Mouse (Mus musculus) urinary bladder, postnatal 14 days (tissue): ENCODE data around the gene Tcp10a.
"Not testable (repeated sequence)": the region's sequence is repeated elsewhere in the genome, so short reads cannot be mapped to it uniquely, and the experiment has no call there.

Source experiments
- DNase-seq: peaks from one replicate; pipeline ENCODE4 v3.0.0; 2021; ENCODE audit warnings: low spot score

Tcp10a gene

DNA sequence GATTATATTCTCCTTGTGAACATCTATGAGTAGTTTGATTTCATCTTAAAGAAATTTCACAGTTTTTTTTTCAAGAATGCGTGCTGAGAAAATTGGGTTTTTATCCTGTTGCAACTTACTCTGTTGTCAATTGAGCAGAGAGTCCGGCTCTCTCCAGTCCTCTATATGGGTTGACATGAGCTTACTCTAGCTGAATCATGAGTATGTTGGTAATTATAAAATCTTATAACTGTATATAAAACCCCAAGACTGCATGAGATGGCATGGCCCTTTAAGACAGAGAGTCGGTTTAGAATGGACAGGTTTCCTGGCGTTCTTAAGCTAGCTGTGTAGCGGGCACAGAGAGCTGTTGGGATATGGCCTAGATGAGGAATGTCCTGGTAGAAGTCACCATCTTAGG is at the start of gene Tcp10a:
Gene Tcp10a (plus strand): TSS at position 301 of the 400 bp plus-strand sequence.
- not testable (repeated sequence) for DNase-seq

DNA sequence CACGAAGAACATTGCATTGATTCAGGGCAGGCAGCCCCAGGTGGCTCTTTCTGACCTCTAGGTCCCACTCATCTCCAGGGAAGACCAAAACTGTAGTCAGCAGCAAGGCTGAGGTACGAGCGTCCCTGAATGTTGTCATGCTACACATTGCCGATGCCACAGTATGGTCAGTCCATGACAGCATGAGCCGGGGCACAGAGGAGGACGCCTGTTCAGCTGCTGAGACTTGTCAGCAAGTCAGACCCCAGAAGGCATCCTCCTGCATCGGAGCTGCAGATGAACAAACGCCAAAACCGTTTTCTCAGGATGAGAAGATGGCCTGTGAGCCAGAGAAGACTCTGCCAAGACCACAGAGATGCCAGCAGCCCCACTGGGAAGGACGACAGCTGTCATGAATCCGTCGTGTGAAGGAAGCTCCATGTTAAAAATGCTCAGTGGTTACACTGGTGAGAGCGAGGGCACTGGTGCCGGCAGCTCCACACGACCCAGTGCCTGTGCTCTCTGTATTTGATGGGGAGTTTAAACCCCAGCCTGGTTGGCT is 45.7 kb upstream of the Tcp10a start:
- DNase-seq = no peak

DNA sequence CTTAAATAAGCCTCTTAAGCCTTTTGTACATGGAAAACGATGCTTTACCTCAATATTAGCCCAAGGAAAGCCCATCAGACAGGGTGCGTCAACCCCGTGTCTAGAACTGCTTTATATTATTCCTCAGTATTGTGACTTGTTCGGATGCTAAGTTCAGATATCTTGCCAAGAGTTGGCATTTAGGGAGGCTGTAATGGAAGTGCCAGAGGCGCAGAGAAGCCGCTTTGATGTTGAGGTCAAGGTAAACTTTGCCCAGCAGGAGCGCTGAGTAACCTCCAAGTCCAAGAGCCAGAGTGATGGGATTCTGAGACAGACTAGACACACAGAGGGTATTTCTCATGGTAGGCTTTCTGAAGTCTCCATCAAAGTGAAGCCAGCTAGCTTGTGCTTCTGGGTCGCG is 45.2 kb upstream of the Tcp10a start:
- DNase-seq = no peak

DNA sequence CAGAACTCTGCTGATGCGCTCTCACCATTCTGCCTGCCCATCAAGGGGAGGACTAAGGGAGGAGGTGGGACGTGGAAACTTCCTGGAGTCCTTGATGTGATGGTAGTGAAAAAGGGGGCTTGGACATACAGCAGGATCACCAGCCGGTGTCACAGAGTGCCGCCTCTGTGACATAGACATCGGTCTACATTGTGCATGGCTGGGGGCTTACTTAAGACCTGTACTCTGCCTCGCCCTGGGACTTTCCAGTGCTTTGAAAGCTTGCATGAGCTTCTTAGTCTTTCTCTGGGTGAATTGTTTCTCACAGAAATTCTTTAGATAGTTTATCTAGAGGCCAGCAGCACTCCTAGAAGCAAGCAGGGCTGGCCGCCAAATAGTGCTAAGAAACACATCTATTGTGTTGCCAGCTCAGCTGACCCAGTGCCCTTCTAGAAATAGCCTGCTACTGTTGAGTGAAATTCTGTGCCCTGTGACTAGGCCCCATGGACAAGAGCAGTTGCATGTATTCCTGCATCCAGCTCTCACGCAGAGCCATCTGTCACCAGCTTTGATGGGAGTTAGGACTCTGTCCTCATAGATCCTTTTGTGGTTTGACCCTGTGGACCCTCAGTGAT is 40.0 kb upstream of the Tcp10a start:
- DNase-seq = no peak

DNA sequence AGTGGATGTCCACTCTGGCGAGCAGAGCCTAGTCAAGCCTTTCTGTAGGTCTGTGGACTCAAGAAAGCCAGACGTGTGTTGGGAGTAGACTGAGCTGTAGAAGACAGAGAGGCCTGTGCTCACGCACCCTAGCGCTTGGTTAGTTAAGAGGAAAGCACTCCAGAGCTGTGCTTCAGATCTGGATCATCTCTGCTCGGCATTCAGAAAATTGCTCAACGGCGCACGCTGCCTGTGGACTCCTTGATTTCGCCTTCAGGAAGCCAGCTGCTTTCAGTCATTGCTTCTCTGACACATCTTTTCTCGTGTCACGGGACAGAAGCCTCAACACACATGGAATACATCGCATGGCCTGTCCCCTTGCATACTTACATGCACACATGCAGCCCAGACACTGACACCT is 39.2 kb upstream of the Tcp10a start:
- no peak for DNase-seq

DNA sequence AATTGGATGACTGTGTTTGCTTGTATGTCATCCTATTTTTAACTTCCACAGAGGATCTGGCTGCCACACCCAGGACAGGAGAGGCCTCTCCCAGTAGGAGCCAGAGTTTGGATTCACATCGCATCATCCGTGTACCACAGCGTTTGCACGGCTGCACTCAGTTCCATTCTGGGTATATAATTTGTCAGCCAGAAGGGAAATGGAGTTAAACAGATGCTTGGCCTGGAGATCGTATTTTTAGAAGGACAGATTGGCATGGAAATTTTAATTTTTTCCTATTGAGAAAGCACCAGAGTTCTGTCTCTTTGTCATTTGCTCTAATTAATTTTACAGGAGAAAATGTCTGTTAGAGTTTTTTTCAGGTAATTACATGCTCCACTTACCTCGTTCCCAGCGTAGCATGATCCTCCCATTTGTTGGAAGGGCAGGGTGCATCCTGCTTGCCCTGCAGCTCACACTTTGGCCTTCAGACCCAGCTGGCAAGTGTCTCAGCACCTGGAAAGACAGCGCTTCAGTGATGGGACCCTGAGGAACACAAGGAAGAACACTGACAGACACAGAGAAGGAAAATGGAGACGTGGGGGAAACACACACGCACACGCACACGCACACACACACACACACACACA is 37.9 kb upstream of the Tcp10a start:
- DNase-seq = no peak

DNA sequence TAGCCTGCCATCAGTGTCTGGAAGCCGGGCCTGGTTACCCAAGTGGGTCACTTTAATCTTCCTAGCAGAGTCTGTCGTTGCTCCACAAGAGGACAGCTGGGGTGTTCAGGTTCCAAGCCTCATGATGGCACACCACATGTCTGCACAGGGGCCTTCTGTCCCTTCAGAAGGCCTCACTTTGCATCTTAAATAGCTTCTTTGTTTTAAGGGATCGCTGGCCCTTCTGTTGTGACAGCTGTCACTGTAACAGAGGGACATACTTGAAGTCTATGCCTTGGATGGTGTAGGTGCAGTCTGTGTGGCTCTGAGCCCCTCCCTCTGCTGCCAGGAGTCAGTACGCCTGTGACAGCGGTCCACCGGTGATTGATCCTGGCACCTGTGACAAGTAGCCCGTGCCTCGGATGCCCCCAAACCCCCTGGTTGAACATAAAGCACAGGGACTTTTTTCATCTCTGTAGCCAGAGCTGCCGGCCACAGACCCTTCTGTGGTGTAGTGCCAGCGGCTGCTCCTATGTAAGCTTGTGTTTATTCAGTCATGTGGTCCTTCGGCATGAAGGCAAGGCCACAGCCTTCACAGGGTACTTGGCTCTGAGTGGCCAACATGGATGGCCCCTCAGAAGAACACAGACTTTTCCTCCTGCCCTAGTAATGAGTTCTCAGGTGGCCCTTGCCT is 32.3 kb upstream of the Tcp10a start:
- DNase-seq = no peak

DNA sequence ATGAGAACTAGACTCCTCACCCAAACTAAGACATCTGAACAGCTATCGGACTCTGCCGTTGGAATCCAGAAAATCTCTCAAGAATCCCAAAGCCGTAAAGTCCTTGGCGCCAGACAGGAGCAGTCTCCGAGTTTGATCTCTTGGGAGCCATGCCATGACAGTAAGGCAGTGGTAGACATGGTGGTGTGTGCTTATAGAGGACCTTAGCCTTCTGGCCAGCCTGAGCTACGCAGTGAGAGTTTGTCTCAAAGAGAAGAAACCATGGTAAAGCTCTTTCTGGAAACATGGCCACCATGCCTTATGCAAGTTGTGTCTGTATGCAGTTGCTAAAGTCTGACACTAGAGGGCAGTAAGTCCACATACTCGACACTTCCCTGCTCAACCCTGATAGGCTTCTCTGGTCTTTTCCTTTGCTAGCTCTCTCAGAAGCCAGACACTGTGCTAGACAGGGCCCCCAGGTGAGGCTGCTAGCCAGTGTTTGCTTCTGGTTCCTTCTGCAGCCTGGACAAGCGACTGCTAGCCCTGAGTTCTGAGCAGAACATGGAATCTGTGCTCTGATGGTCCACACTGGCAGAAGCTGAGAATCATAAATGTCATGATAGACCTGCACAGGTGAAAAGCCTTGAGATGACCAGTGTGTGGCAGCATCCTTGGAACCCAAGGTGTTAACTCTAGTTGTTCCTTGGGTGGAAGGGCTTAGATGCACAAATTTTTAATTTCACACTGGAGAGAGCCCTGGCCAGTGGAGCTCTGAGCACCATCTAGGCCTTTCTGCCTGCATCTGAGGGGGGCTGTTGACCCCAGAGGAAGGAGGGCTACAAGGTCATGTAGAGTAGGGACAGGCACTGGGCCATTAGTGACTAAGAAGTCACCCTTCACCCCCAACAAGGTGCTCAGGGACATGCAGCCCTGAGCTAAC is 17.9 kb upstream of the Tcp10a start:
- not testable (repeated sequence) for DNase-seq

DNA sequence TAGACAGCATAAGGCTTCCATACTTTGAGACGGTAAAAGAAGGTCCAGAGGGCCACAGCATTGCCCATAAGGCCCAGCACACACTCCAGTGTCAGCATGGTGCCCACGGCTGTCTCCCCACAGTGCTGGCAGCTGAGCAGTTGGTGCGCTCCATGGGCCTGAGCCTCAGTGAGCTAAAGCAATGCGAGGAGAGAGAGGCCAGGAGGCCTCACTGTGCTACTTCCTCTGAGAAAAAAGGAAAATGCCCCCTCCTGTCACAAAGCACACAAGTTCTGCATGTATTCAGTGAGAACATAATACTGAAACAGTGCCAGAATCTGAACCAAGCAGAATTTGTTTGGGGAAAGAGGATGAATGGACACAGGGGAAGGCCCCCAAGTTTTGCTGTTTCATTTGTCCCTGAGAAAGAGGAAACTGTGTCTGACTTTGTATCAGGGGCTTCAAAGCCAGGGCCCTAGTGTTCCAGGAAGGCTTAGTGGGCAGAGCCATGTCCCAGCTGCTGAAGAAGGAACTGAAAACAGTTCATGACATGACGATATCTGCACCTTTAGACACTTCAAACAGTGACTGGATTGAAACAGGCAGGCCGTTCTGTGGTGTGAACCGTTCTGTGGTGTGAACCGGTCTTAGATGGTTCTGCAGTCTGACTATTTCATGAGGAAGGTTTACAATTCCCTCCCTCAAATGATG is 8.6 kb upstream of the Tcp10a start:
- DNase-seq = not testable (repeated sequence)

DNA sequence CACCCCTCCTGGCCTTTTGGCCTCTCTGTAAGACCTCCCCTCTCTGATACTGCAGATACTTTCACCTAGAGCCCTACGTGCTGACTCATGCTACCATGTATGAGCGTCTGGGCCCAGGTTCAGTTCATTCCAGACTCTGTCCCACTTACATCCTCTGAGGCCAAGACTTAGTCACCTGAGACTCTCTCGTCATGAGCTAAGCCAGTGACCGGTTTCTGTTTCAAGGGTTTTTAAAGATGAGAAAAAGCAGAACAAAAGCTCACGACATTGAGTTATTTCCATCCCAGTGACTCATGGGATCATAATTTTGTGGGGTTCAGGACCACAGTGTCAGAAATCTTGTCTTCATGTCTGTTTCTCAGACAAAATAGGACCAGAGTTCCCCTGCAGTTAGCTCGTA is 4.7 kb upstream of the Tcp10a start:
- DNase-seq = not testable (repeated sequence)

DNA sequence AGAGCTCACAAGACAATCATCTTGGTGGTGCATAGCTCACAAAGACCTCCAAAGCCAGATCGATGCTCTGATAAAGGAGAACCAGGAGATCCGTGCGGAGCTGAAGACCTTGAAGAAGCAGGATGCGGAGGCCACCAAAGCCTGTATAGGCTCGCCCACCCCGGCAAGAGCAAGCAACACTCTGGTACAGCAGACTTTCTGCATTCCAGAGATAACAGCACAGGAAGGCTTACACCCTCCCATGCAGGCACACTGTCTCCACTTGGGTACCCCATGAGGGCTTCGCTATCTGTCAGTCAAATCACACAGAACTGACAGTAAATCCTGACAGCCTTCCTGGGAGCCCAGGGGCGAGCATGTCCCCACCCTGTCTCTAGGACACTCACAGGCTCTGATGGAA is 2.0 kb downstream of the Tcp10a start:
- DNase-seq = not testable (repeated sequence)

DNA sequence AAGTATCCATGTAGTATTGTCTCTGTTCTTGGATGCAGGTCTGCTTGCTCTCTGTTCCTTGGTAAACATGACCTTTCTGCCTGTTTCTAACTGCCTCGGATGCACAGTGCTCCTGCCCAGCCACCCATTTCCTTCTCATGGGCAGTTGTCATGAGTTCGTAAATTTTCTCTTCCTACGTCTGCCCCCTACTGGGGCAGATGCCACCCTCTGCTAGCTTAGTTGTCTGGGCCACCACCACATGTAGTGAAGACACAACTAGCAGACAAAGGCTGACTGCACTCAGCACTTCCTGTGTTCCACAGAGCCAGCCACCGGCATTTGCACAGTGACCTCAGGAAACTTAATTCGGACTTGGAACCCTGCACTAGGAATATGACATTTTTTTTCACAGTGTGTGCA is 8.3 kb downstream of the Tcp10a start:
- DNase-seq = not testable (repeated sequence)

DNA sequence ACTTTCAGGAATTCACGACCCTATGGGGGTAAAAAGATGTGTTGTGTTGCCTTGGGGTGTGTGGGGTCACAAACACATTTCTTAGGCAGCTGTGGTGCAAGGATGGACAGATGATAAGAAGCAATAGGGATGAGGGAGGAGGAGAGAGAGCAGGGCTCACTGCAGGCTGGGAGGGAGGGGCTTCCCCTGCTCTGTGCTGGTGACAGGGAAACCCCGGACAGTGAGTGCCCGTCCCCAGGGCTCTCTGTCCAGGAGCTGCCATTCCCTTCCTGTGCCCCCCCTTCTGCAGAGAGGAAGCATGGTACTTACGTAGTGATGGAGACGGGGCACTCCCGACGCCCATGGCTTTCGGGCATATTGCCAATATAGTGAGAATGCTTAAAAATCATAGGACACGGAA is 12.9 kb downstream of the Tcp10a start:
- not testable (repeated sequence) for DNase-seq

DNA sequence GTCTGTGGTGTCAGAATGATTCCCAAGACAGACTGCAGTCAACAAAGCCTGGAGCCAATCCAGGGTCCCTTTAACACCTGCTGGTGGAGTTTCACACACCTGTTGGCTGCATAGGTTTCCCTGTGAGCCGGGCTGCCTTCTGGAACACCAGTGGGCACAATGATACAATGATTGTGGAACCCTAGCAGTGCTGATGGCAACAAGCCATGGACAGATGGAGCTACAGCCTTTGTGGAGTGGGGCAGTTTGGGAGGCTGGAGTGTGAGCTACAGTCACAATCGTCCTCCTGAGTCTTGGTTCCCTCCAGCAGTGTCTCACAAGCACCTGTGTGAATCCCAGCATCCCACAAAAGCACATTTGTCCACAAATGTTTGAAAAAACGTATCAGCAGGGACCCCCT is 24.3 kb downstream of the Tcp10a start:
- not testable (repeated sequence) for DNase-seq

DNA sequence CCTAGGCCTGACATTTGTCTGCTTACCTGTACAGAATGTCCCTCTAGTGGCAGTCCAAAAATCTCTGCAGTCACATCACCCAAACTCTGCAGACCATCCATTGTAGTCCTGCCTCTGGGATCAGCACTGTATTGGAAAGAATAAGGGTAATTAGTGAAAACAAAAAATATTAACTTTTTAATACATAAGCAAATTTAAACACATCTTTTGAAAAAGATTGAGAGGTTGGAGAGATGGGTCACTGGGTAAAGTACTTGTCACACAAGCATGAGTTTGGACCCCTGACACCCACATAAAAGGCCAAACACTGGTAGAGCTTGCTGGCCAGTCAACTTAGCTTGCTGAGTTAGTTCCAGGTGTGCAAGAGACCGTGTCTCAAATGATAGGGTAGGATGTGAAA is 28.1 kb downstream of the Tcp10a start, which contains the start of gene Ttll2:
Gene Ttll2 (minus strand): TSS at position 101 of the 400 bp plus-strand sequence.
- not testable (repeated sequence) for DNase-seq

DNA sequence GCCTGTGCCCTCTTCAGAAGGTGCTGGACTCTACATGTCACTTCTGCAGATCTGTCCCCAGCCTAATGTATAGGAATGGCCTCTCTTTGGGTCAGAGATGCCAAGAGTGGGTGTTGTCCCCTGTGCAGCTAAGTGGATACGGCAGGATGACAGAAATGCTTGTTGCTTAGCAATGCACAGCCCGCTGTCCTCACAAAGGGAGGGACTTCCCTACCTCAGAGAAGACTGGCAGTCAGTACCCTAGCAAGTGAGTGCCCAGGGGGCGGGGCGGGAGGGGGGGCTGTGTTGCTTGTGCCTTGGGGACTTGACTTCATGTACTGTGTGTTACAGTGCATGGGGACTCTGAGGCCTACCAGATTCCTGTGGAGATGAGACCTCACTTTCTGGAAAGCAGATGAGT is 35.4 kb downstream of the Tcp10a start:
- not testable (repeated sequence) for DNase-seq

DNA sequence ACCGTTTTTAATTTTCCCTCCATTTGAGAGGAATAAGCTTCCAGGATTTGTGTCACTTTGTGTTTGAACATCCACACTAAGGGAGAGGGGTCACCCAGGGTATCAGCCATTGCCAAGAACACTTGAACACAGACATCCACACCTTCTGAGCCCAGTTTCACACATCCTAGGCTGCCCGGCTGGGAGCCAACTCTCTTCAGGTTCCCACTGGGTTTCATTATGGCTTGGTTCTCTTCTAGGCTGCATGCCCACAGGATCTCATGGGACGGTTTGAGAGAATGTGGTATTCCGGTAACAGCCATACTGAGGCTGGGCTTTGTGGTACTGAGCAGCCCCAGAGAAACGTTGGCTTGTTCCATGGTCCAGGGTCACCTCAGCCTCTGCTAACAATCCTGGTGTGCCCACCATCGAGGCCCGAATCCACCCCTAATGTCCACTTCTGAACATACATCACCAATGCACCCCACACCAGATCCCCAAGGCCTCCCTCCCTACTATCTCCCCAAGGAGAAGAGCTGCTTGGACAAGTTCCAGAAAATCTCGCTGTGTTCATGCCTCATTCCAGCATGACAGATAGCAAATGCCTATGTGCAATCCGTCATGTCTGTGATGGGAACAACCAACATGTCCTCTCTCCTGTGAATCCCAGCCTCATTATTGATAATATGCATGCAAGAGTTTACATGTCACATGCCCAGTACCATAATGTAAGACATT is 36.5 kb downstream of the Tcp10a start:
- not testable (repeated sequence) for DNase-seq

DNA sequence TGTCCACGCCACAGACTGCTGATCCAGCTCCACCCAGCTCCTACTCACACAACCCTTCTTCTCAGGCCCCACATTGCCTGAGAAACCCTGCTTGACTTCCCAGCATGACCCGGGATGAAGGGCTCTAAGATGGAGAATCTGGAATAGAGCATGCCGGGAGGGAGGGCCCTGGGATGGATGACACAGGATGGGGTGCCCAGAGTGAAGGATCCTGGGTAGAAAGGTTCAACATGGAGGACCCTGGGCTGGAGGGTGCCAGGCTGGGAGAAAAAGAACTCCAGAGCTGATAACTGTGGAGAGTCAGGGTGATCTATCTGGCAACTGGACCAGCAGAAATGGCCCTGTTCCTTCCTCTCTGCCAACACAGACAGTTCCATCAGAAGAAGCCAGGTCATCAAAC is 41.2 kb downstream of the Tcp10a start:
- DNase-seq = not testable (repeated sequence)

DNA sequence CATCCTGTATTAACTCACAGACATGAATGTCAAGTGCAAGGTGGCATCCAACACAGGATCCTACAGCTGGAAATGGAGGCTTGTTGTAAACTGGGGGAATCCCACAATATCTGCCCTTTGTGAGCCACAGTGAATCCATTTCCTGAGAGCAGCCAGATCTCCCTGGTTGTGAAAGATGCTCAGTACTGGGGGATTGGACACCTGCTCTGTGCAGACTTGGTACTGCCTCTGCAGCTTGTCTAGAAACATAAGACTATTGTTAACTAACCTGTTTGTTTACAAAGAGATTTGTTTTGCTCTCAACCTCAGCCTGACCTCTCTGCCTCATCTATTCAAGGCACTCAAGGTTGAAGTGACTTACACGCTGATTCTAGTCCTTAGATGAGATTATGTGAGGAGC is 41.8 kb downstream of the Tcp10a start:
- not testable (repeated sequence) for DNase-seq

DNA sequence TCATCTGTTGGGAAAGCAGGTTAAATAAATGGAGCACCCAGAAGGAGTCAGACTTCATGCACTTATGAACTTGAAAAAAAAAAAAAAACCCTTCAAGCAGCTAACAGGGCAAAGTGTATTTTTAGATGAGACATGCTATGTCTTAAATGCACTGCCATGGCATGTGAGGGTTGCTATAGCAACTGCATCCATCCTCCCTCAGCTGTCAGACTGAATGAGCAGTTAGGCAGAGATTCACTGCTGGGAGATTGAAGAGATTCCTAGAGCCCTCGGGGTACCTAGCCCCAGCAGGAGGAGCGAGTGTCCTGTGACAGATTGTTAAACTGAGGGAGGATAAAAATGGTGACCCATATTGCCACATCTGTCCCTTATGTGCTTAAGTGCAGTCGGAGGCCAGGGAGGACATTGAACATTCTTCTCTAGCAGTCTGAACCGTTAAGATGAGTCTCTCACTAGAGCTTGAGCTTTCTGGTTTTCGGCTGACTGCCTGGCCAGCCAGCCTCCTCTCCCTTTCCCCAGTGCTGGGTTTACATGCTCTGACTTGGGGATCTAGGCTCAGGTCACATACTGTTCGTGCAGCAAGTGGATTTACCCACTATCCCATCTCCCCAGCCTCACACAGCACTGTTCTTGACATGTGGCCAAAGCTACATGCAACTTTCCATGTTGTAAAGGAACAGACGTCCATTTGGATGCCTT is 42.4 kb downstream of the Tcp10a start:
- DNase-seq = not testable (repeated sequence)
